Mouse (Mus musculus) ES-E14 (cell line): ENCODE measurements at regions not wholly inside any gene's neighbourhood (a gene's known extent, or its start where the extent isn't known, plus 50 kb on each side); places are given as distances from the start of the nearest gene placed in this dataset.

Experiments
- DNase-seq: peaks from one replicate; pipeline ENCODE4 v3.0.0-alpha.2; 2013; ENCODE audit warnings: low read depth, low spot score
- H3K27ac ChIP-seq: 2 replicates; pipeline ENCODE4 v1.5.1; 2012; ENCODE audit warnings: low read depth, mild to moderate bottlenecking, low read length, moderate library complexity, mixed read lengths; ENCODE audit not compliant: poor library complexity, insufficient read depth, severe bottlenecking
- H3K36me3 ChIP-seq: 2 replicates; pipeline ENCODE4 v1.6.1; 2012; ENCODE audit warnings: mild to moderate bottlenecking, low read length, moderate library complexity, mixed read lengths; ENCODE audit not compliant: control insufficient read depth, poor library complexity, insufficient read depth, severe bottlenecking
- H3K4me1 ChIP-seq, 2 experiments: fragments of 150-350 bp in 1 of 2; sonication (generic) in 1 of 2; 2 replicates each; pipeline ENCODE4 v1.6.1; 2012; ENCODE audit warnings: low read length in 2 of 2, mild to moderate bottlenecking in 1 of 2, mixed read lengths in 1 of 2; ENCODE audit not compliant: control insufficient read depth in 2 of 2, insufficient read depth in 2 of 2, poor library complexity in 1 of 2
- H3K4me3 ChIP-seq, 2 experiments: fragments of 150-350 bp in 1 of 2; sonication (generic) in 1 of 2; 2 replicates each; pipeline ENCODE4 v1.5.1; 2012; ENCODE audit warnings: low read length in 2 of 2, low read depth in 1 of 2, mild to moderate bottlenecking in 1 of 2, mixed read lengths in 1 of 2; ENCODE audit not compliant: insufficient read depth in 1 of 2, poor library complexity in 1 of 2, severe bottlenecking in 1 of 2
- H3K9ac ChIP-seq: 2 replicates; pipeline ENCODE4 v1.6.1; 2012; ENCODE audit warnings: low read depth, mild to moderate bottlenecking, low read length, mixed read lengths; ENCODE audit not compliant: poor library complexity, insufficient read depth, severe bottlenecking
- H3K9me3 ChIP-seq: fragments of 150-350 bp; sonication (generic); 2 replicates; pipeline ENCODE4 v1.6.1; 2012; ENCODE audit warnings: low read depth, mild to moderate bottlenecking, low read length; ENCODE audit not compliant: control insufficient read depth, insufficient read depth
- CHD2 ChIP-seq: IDR thresholded peaks from 2 replicates; pipeline ENCODE4 v1.6.1; 2014; ENCODE audit warnings: mild to moderate bottlenecking, low read depth, low read length, inconsistent platforms
- HCFC1 ChIP-seq: IDR thresholded peaks from 2 replicates; pipeline ENCODE4 v1.6.1; 2012; ENCODE audit warnings: low read length, inconsistent platforms, borderline replicate concordance; ENCODE audit not compliant: insufficient read depth
- MAFK ChIP-seq: IDR thresholded peaks from 2 replicates; pipeline ENCODE4 v1.6.1; 2014; ENCODE audit warnings: mild to moderate bottlenecking, low read depth, low read length, inconsistent platforms; ENCODE audit not compliant: insufficient read depth
- ZC3H11A ChIP-seq: IDR thresholded peaks from 2 replicates; pipeline ENCODE4 v1.6.1; 2012; ENCODE audit warnings: low read depth, mild to moderate bottlenecking, inconsistent platforms, low read length, borderline replicate concordance
- ZNF384 ChIP-seq: IDR thresholded peaks from 2 replicates; pipeline ENCODE4 v1.6.1; 2012; ENCODE audit warnings: low read depth, low read length, inconsistent platforms
- in situ Hi-C, 2 experiments: fragments of 600-800 bp; cut with MboI; formaldehyde crosslinking; loops; one replicate each; pipeline ENCODE4 v1.15.1; 2025; ENCODE audit warnings: low sequenced_read_pairs in 2 of 2, inconsistent platforms in 1 of 2; ENCODE audit not compliant: unreplicated experiment in 2 of 2

- in situ Hi-C loops = no loop called here
- DNase-seq = no peak
- Histone ChIP-seq H3K27ac (no peak overlapping the region), H3K9ac (no peak overlapping the region), H3K36me3 (no peaks in the 10 kb centered on the region), H3K4me3 (no peak overlapping the region), H3K9me3 (no peaks in the 10 kb centered on the region), H3K4me1 (no peaks in the 10 kb centered on the region)
- TF ChIP-seq HCFC1 (no peak), ZC3H11A (no peak), CHD2 (no peak), MAFK (no peak), ZNF384 (no peak)
Observed at GRCm38 (mm10) chr10:106254106-106254505, 216.0 kb upstream of the Ppfia2 start.

GRCm38 (mm10) chr10:106259811-106260210 lies 210.3 kb upstream of the Ppfia2 start:
- H3K9ac ChIP-seq = no peak overlapping the region
- DNase-seq = no peak
- H3K36me3 ChIP-seq = no peaks in the 10 kb centered on the region
- no peaks in the 10 kb centered on the region for H3K9me3 ChIP-seq
- H3K4me1 ChIP-seq = no peaks in the 10 kb centered on the region
- in situ Hi-C loops = no loop called here
- TF ChIP-seq ZNF384 (no peak), CHD2 (no peak), HCFC1 (no peak), MAFK (no peak), ZC3H11A (no peak)
- H3K4me3 ChIP-seq = no peak overlapping the region
- no peak overlapping the region for H3K27ac ChIP-seq

GRCm38 (mm10) chr10:106273335-106273734 lies 196.8 kb upstream of the Ppfia2 start:
- no peaks in the 10 kb centered on the region for H3K4me1 ChIP-seq
- no peaks in the 10 kb centered on the region for H3K36me3 ChIP-seq
- no peak overlapping the region for H3K4me3 ChIP-seq
- H3K27ac ChIP-seq = no peak overlapping the region
- no peaks in the 10 kb centered on the region for H3K9me3 ChIP-seq
- DNase-seq = no peak
- H3K9ac ChIP-seq = no peak overlapping the region
- in situ Hi-C loops = no loop called here
- TF ChIP-seq MAFK = no peak
- TF ChIP-seq ZC3H11A = no peak

- Histone ChIP-seq H3K4me3 (no peak overlapping the region), H3K9ac (no peak overlapping the region), H3K9me3 (no peaks in the 10 kb centered on the region), H3K4me1 (no peaks in the 10 kb centered on the region), H3K36me3 (no peaks in the 10 kb centered on the region), H3K27ac (no peak overlapping the region)
- no peak for DNase-seq
- in situ Hi-C loops = no loop called here
- TF ChIP-seq CHD2 (no peak), MAFK (no peak)
Observed at GRCm38 (mm10) chr10:106289951-106290350, 180.2 kb upstream of the Ppfia2 start.

DNA sequence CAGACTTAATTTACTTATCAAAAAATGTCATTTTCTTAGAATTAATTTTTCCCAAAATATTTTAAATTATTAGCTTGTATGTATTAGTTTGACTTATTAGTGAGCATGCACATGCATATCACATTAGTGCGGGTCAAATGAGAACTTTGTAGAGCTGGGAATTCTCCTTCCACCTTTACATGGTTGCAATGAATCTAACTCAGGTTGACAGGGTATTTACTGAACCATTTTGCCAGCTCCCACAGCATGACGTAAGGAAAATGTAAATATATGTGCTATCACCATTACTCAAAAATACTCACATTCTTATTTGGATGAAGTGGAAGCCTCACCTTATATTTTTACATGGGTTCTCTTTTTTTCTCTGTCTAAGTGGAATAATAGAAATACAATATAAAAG lies 179.4 kb upstream of the Ppfia2 start:
- in situ Hi-C loops = no loop called here
- TF ChIP-seq CHD2 = no peak
- TF ChIP-seq ZC3H11A = no peak
- TF ChIP-seq ZNF384 = no peak
- no peak for TF ChIP-seq MAFK
- TF ChIP-seq HCFC1 = no peak
- no peak for DNase-seq
- no peaks in the 10 kb centered on the region for H3K9me3 ChIP-seq
- H3K9ac ChIP-seq = no peak overlapping the region
- H3K4me1 ChIP-seq = no peaks in the 10 kb centered on the region
- H3K4me3 ChIP-seq = no peak overlapping the region
- H3K27ac ChIP-seq = no peak overlapping the region
- H3K36me3 ChIP-seq = no peaks in the 10 kb centered on the region
